9 mouse cellular contexts compared by ENCODE assay signal in genomic region chr11:70596094-70596493, GRCm38 (mm10). TPM values are rescaled to one million over a fixed set of nuclear protein-coding genes. Genes with fewer than 3 reads are reported as not detected.
DNase-seq lines count a peak whose midpoint lies in the region; ATAC-seq and TF ChIP-seq lines count a peak whose summit lies in the region.
"Had no signal": no experiment of that assay in that cellular context is flagged by ENCODE, and none has a peak within 500 bp of the region (broad histone marks: within the 10 kb centered on the region; RNA-seq: fewer than 3 reads in every experiment).

No protein-coding gene starts in this region.

- TF ChIP-seq CTCF in layer of hippocampus, adult 2 months (conservative IDR thresholded peaks at IDR 0.05), result no peak

- peaks cover 19% of the 10 kb centered on the region for H3K36me3 ChIP-seq in forebrain, embryonic 12.5 days (replicated peaks)
- H3K36me3 ChIP-seq in midbrain, embryonic 12.5 days, result peaks cover 26% of the 10 kb centered on the region

- no peak for DNase-seq in layer of hippocampus, adult 2 months (ENCODE audit: low spot score in 2 of 2)
- no peak for DNase-seq in layer of hippocampus, postnatal 14 days (ENCODE audit: low spot score in 2 of 2)
- DNase-seq in brain, adult 2 months (ENCODE audit: low read depth, low spot score), result peak; percentile 78
- no peak for DNase-seq in cerebellum, adult 8-10 months
- no peak for DNase-seq in spleen, postnatal 10 days (ENCODE audit: low spot score in 2 of 2)

- no peaks in the 10 kb centered on the region for H3K9me3 ChIP-seq in forebrain, embryonic 12.5 days
- H3K9me3 ChIP-seq in midbrain, embryonic 12.5 days, result no peaks in the 10 kb centered on the region

- peaks cover 12% of the 10 kb centered on the region for H3K4me1 ChIP-seq in forebrain, embryonic 12.5 days
- H3K4me1 ChIP-seq in midbrain, embryonic 12.5 days, result peaks cover 11% of the 10 kb centered on the region

- peak overlapping the region; percentile 84 for H3K27ac ChIP-seq in layer of hippocampus, adult 2 months
- peak overlapping the region; percentile 27 for H3K27ac ChIP-seq in forebrain, embryonic 12.5 days
- peak overlapping the region; percentile 58 for H3K27ac ChIP-seq in midbrain, embryonic 12.5 days (replicated peaks)

- no peak overlapping the region for H3K4me2 ChIP-seq in forebrain, embryonic 12.5 days
- no peak overlapping the region for H3K4me2 ChIP-seq in midbrain, embryonic 12.5 days (replicated peaks)

- ATAC-seq in forebrain, embryonic 12.5 days (ENCODE audit: low FRiP score), result no peak
- no peak for ATAC-seq in midbrain, embryonic 12.5 days (ENCODE audit: low FRiP score, low read depth)

- H3K9ac ChIP-seq in forebrain, embryonic 12.5 days, result no peak overlapping the region
- H3K9ac ChIP-seq in midbrain, embryonic 12.5 days (replicated peaks), result no peak overlapping the region

- no peaks in the 10 kb centered on the region for H3K27me3 ChIP-seq in forebrain, embryonic 12.5 days
- H3K27me3 ChIP-seq in midbrain, embryonic 12.5 days, result no peaks in the 10 kb centered on the region

- no peak overlapping the region for H3K4me3 ChIP-seq in layer of hippocampus, adult 2 months
- no peak overlapping the region for H3K4me3 ChIP-seq in forebrain, embryonic 12.5 days (replicated peaks)
- H3K4me3 ChIP-seq in midbrain, embryonic 12.5 days, result no peak overlapping the region

- WGBS in forebrain, embryonic 12.5 days, result 37% methylated on average over 4 of the region's 4 CpGs
- 45% methylated on average over 4 of the region's 4 CpGs for WGBS in midbrain, embryonic 12.5 days

RNA-seq across cellular contexts. Expression of gene 4930544D05Rik, which starts 19.6 kb away (rescaled TPM):
- total RNA-seq in layer of hippocampus, adult 2 months (2021), result under 1 TPM; 0.47 to 0.72 TPM
- under 1 TPM; 0.88 TPM for total RNA-seq in layer of hippocampus, postnatal 14 days (2021)
- polyA plus RNA-seq in forebrain, embryonic 12.5 days (2016; fragmentation: Nextera tagmentation; extraction: Ambion mirVana), result not detected in 2 replicates
- not detected in 2 replicates for polyA plus RNA-seq in midbrain, embryonic 12.5 days (2016; fragmentation: Nextera tagmentation; extraction: Ambion mirVana)
- total RNA-seq: hematopoietic stem cell, adult 5-6 weeks had no signal
- polyA plus RNA-seq: limb, embryonic 11.5 days had no signal

RNA-seq across cellular contexts. Expression of gene Chrne, which starts 22.9 kb away (rescaled TPM):
- not detected for total RNA-seq in layer of hippocampus, adult 2 months (2021)
- under 1 TPM; 0.32 to 0.57 TPM for total RNA-seq in layer of hippocampus, postnatal 14 days (2021)
- not detected in 2 replicates for polyA plus RNA-seq in forebrain, embryonic 12.5 days (2016; fragmentation: Nextera tagmentation; extraction: Ambion mirVana)
- 0.32 TPM in 1 of 2 replicates, not detected in the other for polyA plus RNA-seq in midbrain, embryonic 12.5 days (2016; fragmentation: Nextera tagmentation; extraction: Ambion mirVana)
- total RNA-seq: hematopoietic stem cell, adult 5-6 weeks had no signal
- polyA plus RNA-seq: limb, embryonic 11.5 days had no signal

RNA-seq across cellular contexts. Expression of gene Mink1, which starts 33.4 kb away (rescaled TPM):
- 100 to 1,000 TPM; 505 to 510 TPM for total RNA-seq in layer of hippocampus, adult 2 months (2021)
- total RNA-seq in layer of hippocampus, postnatal 14 days (2021), result 100 to 1,000 TPM; 350 to 366 TPM
- polyA plus RNA-seq in forebrain, embryonic 12.5 days (2016; fragmentation: Nextera tagmentation; extraction: Ambion mirVana), result 15.3 and 17.4 TPM in 2 replicates
- polyA plus RNA-seq in midbrain, embryonic 12.5 days (2016; fragmentation: Nextera tagmentation; extraction: Ambion mirVana), result 14.7 and 16.8 TPM in 2 replicates

RNA-seq across cellular contexts. Expression of gene Gp1ba, which starts 42.8 kb away (rescaled TPM):
- not detected for total RNA-seq in layer of hippocampus, adult 2 months (2021)
- not detected for total RNA-seq in layer of hippocampus, postnatal 14 days (2021)
- polyA plus RNA-seq in forebrain, embryonic 12.5 days (2016; fragmentation: Nextera tagmentation; extraction: Ambion mirVana), result 0.23 and 0.33 TPM in 2 replicates
- 0.35 and 0.37 TPM in 2 replicates for polyA plus RNA-seq in midbrain, embryonic 12.5 days (2016; fragmentation: Nextera tagmentation; extraction: Ambion mirVana)

RNA-seq across cellular contexts. Expression of gene Rnf167, which starts 50.9 kb away (rescaled TPM):
- 10 to 100 TPM; 88.8 to 99.4 TPM for total RNA-seq in layer of hippocampus, adult 2 months (2021)
- 10 to 100 TPM; 70.2 to 72.3 TPM for total RNA-seq in layer of hippocampus, postnatal 14 days (2021)
- polyA plus RNA-seq in forebrain, embryonic 12.5 days (2016; fragmentation: Nextera tagmentation; extraction: Ambion mirVana), result 85.1 and 96.1 TPM in 2 replicates
- 96.6 and 101 TPM in 2 replicates for polyA plus RNA-seq in midbrain, embryonic 12.5 days (2016; fragmentation: Nextera tagmentation; extraction: Ambion mirVana)

Comparison
In these comparisons a context has a peak if more than half of its experiments do, and no peak if none do; other contexts are left out.
1. H3K27ac ChIP-seq: peak in every context shown above with its lines; median percentile 84 in layer of hippocampus, adult 2 months; 58 in midbrain, embryonic 12.5 days; 27 in forebrain, embryonic 12.5 days.